Comparison of ENCODE assay signal across 27 mouse cellular contexts in the genomic region with DNA sequence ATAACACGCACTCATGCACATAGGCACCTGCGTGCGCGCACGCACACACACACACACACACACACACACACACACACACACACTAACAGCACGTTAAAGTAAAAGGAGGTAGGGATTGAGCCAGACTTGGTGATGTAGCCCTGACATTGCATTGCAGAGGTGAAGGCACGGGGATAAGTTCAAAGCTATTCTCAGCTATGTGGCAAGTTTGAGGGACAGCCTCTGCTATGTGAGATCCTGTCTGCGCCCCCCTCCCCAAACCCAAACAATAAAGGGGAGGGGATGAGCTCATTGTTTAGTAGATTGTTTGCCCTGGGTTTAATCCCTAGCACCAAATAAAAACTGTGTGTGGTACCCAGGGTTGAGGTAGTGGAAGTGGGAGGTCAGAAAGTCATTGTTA. TPM values are rescaled to one million over a fixed set of nuclear protein-coding genes. Genes with fewer than 3 reads are reported as not detected.
A peak's percentile ranks its signal among the peaks of the same experiment; 100 is the strongest.
DNase-seq lines count a peak whose midpoint lies in the region; ATAC-seq and TF ChIP-seq lines count a peak whose summit lies in the region.
"Had no signal": no experiment of that assay in that cellular context is flagged by ENCODE, and none has a peak within 500 bp of the region (broad histone marks: within the 10 kb centered on the region; RNA-seq: fewer than 3 reads in every experiment).

No protein-coding gene starts in this region.

- no peaks in the 10 kb centered on the region for H3K36me3 ChIP-seq in forebrain, embryonic 10.5 days (replicated peaks)
- no peaks in the 10 kb centered on the region for H3K36me3 ChIP-seq in forebrain, embryonic 11.5 days (ENCODE audit: control insufficient read depth, insufficient read depth, low read length)
- H3K36me3 ChIP-seq in heart, embryonic 13.5 days = no peaks in the 10 kb centered on the region
- no peaks in the 10 kb centered on the region for H3K36me3 ChIP-seq in heart, adult 2 months (ENCODE audit: control insufficient read depth, insufficient read depth, low read length)
- H3K36me3 ChIP-seq in hindbrain, embryonic 12.5 days = no peaks in the 10 kb centered on the region
- no peaks in the 10 kb centered on the region for H3K36me3 ChIP-seq in hindbrain, embryonic 11.5 days (ENCODE audit: control insufficient read depth, insufficient read depth, low read length)
- no peaks in the 10 kb centered on the region for H3K36me3 ChIP-seq in midbrain, embryonic 11.5 days (ENCODE audit: control insufficient read depth, insufficient read depth, low read length)
- H3K36me3 ChIP-seq in midbrain, postnatal 0 days (ENCODE audit: insufficient read depth, low read length) = no peaks in the 10 kb centered on the region
- H3K36me3 ChIP-seq: G1E; lung, embryonic 15.5 days; midbrain, embryonic 13.5 days; stomach, embryonic 15.5 days had no signal

- no peak overlapping the region for H3K9ac ChIP-seq in forebrain, embryonic 11.5 days (ENCODE audit: low read length)
- H3K9ac ChIP-seq in heart, embryonic 13.5 days = no peak overlapping the region
- no peak overlapping the region for H3K9ac ChIP-seq in heart, adult 2 months (ENCODE audit: low read depth, low read length)
- H3K9ac ChIP-seq in hindbrain, embryonic 12.5 days = no peak overlapping the region
- no peak overlapping the region for H3K9ac ChIP-seq in hindbrain, embryonic 11.5 days (ENCODE audit: low read depth, low read length)
- no peak overlapping the region for H3K9ac ChIP-seq in midbrain, embryonic 11.5 days (ENCODE audit: low read length)
- no peak overlapping the region for H3K9ac ChIP-seq in midbrain, postnatal 0 days (replicated peaks; ENCODE audit: low read length, poor library complexity, severe bottlenecking)
- H3K9ac ChIP-seq: liver, embryonic 14.5 days had no signal

- peak overlapping the region; percentile 44; the same call in 1 of the 2 replicates for H3K4me3 ChIP-seq in forebrain, embryonic 10.5 days
- H3K4me3 ChIP-seq in forebrain, embryonic 11.5 days (ENCODE audit: low read depth, low read length) = no peak overlapping the region
- H3K4me3 ChIP-seq in heart, embryonic 13.5 days = no peak overlapping the region
- H3K4me3 ChIP-seq in heart, adult 2 months = no peak overlapping the region
- H3K4me3 ChIP-seq in hindbrain, embryonic 12.5 days = no peak overlapping the region
- no peak overlapping the region for H3K4me3 ChIP-seq in hindbrain, embryonic 11.5 days (ENCODE audit: low read depth, low read length)
- H3K4me3 ChIP-seq in midbrain, embryonic 11.5 days (ENCODE audit: low read depth, low read length) = no peak overlapping the region
- H3K4me3 ChIP-seq in midbrain, postnatal 0 days (ENCODE audit: low read depth, low read length) = no peak overlapping the region
- H3K4me3 ChIP-seq: megakaryocyte, embryonic 14.5 days had no signal

- intact Hi-C loops in heart, adult 2 months (cut with DNase I) = no loop called here

- peak overlapping the region; percentile 84 for H3K27ac ChIP-seq in forebrain, embryonic 10.5 days
- H3K27ac ChIP-seq in forebrain, embryonic 11.5 days (ENCODE audit: low read depth, low read length) = no peak overlapping the region
- H3K27ac ChIP-seq in heart, embryonic 13.5 days (replicated peaks) = peak overlapping the region; percentile 82
- no peak overlapping the region for H3K27ac ChIP-seq in heart, adult 2 months
- 0 out of 2 replicates have a peak overlapping the region, but pooled peaks have one; percentile 12 for H3K27ac ChIP-seq in hindbrain, embryonic 12.5 days
- H3K27ac ChIP-seq in hindbrain, embryonic 11.5 days (ENCODE audit: low read depth, low read length) = no peak overlapping the region
- H3K27ac ChIP-seq in midbrain, embryonic 11.5 days (ENCODE audit: low read depth, low read length) = no peak overlapping the region
- H3K27ac ChIP-seq in midbrain, postnatal 0 days (ENCODE audit: low read depth, low read length) = no peak overlapping the region
- H3K27ac ChIP-seq: liver, embryonic 14.5 days had no signal

- H3K4me2 ChIP-seq in forebrain, embryonic 11.5 days (ENCODE audit: low read depth, low read length, severe bottlenecking) = no peak overlapping the region
- no peak overlapping the region for H3K4me2 ChIP-seq in heart, embryonic 13.5 days
- no peak overlapping the region for H3K4me2 ChIP-seq in hindbrain, embryonic 12.5 days (replicated peaks)
- no peak overlapping the region for H3K4me2 ChIP-seq in hindbrain, embryonic 11.5 days (replicated peaks; ENCODE audit: low read depth, low read length)
- no peak overlapping the region for H3K4me2 ChIP-seq in midbrain, embryonic 11.5 days
- H3K4me2 ChIP-seq in midbrain, postnatal 0 days (ENCODE audit: low read depth, low read length, poor library complexity, severe bottlenecking) = no peak overlapping the region

- WGBS in forebrain, embryonic 10.5 days = 76% methylated on average over 8 of the region's 8 CpGs
- 78% methylated on average over 8 of the region's 8 CpGs for WGBS in forebrain, embryonic 11.5 days
- WGBS in heart, embryonic 13.5 days = 80% methylated on average over 8 of the region's 8 CpGs
- WGBS in heart, adult 2 months = 89% methylated on average over 8 of the region's 8 CpGs
- 86% methylated on average over 8 of the region's 8 CpGs for WGBS in hindbrain, embryonic 12.5 days
- WGBS in hindbrain, embryonic 11.5 days = 84% methylated on average over 8 of the region's 8 CpGs
- WGBS in midbrain, embryonic 11.5 days = 75% methylated on average over 8 of the region's 8 CpGs
- 80% methylated on average over 8 of the region's 8 CpGs for WGBS in midbrain, postnatal 0 days

- TF ChIP-seq EP300 in heart, adult 2 months (IDR thresholded peaks at IDR 0.05; ENCODE audit: insufficient read depth, low read depth, low read length) = no peak

- H3K4me1 ChIP-seq in forebrain, embryonic 10.5 days = peaks cover 47% of the 10 kb centered on the region
- H3K4me1 ChIP-seq in forebrain, embryonic 11.5 days (replicated peaks; ENCODE audit: control insufficient read depth, insufficient read depth, low read length) = peaks cover 12% of the 10 kb centered on the region; the same call in 1 of the 2 replicates
- H3K4me1 ChIP-seq in heart, embryonic 13.5 days = peaks cover 37% of the 10 kb centered on the region
- H3K4me1 ChIP-seq in heart, adult 2 months (ENCODE audit: control insufficient read depth, insufficient read depth, low read length) = peaks cover 3% of the 10 kb centered on the region
- peaks cover 11% of the 10 kb centered on the region for H3K4me1 ChIP-seq in hindbrain, embryonic 12.5 days
- 0 out of 2 replicates have a peak, but pooled peaks cover 3% of the 10 kb centered on the region for H3K4me1 ChIP-seq in hindbrain, embryonic 11.5 days (replicated peaks; ENCODE audit: control insufficient read depth, insufficient read depth, low read length)
- peaks cover 3% of the 10 kb centered on the region; the same call in 1 of the 2 replicates for H3K4me1 ChIP-seq in midbrain, embryonic 11.5 days (ENCODE audit: control insufficient read depth, insufficient read depth, low read length)
- H3K4me1 ChIP-seq in midbrain, postnatal 0 days (ENCODE audit: insufficient read depth, low read length) = peaks cover 6% of the 10 kb centered on the region; the same call in 1 of the 2 replicates

- TF ChIP-seq CTCF in heart, adult 2 months (IDR thresholded peaks at IDR 0.05) = no peak
- no peak for TF ChIP-seq CTCF in midbrain, postnatal 0 days (IDR thresholded peaks at IDR 0.05)

- H3K79me2 ChIP-seq in heart, adult 2 months (replicated peaks; ENCODE audit: control insufficient read depth, insufficient read depth, low read length) = no peaks in the 10 kb centered on the region

- TF ChIP-seq POLR2A in heart, adult 2 months (IDR thresholded peaks at IDR 0.05; ENCODE audit: insufficient read depth, low read depth, low read length) = no peak

- H3K27me3 ChIP-seq in forebrain, embryonic 10.5 days (ENCODE audit: poor library complexity, severe bottlenecking) = peaks cover 34% of the 10 kb centered on the region
- H3K27me3 ChIP-seq in forebrain, embryonic 11.5 days (ENCODE audit: control insufficient read depth, insufficient read depth, low read length) = no peaks in the 10 kb centered on the region
- no peaks in the 10 kb centered on the region for H3K27me3 ChIP-seq in heart, embryonic 13.5 days (replicated peaks)
- no peaks in the 10 kb centered on the region for H3K27me3 ChIP-seq in heart, adult 2 months (ENCODE audit: control insufficient read depth, insufficient read depth, low read length)
- peaks cover 17% of the 10 kb centered on the region for H3K27me3 ChIP-seq in hindbrain, embryonic 12.5 days
- no peaks in the 10 kb centered on the region for H3K27me3 ChIP-seq in hindbrain, embryonic 11.5 days (ENCODE audit: control insufficient read depth, insufficient read depth, low read length)
- no peaks in the 10 kb centered on the region for H3K27me3 ChIP-seq in midbrain, embryonic 11.5 days (ENCODE audit: control insufficient read depth, insufficient read depth, low read length)
- H3K27me3 ChIP-seq in midbrain, postnatal 0 days (ENCODE audit: insufficient read depth, low read length) = no peaks in the 10 kb centered on the region
- H3K27me3 ChIP-seq: lung, embryonic 15.5 days; stomach, embryonic 15.5 days had no signal

- no peak for DNase-seq in forebrain, embryonic 10.5 days (ENCODE audit: extremely low spot score, low spot score)
- DNase-seq in forebrain, embryonic 11.5 days (ENCODE audit: low spot score) = no peak
- DNase-seq in heart, adult 2 months = no peak
- DNase-seq in hindbrain, embryonic 11.5 days (ENCODE audit: low spot score) = no peak
- peak; percentile 71 for DNase-seq in midbrain, embryonic 11.5 days (ENCODE audit: low spot score, missing footprints)
- no peak for DNase-seq in midbrain, postnatal 0 days (ENCODE audit: low spot score)
- DNase-seq: adrenal gland, adult 8-10 months; cerebellum, adult 2 months; gastrocnemius, postnatal 14 days; kidney, adult 8-10 months; layer of hippocampus, postnatal 36 days; left cerebral cortex, postnatal 4 days; liver; right cerebral cortex, postnatal 25 days; thymus, postnatal 14 days had no signal

- H3K9me3 ChIP-seq in forebrain, embryonic 10.5 days = no peaks in the 10 kb centered on the region
- no peaks in the 10 kb centered on the region for H3K9me3 ChIP-seq in forebrain, embryonic 11.5 days (ENCODE audit: control insufficient read depth, low read length)
- no peaks in the 10 kb centered on the region for H3K9me3 ChIP-seq in heart, embryonic 13.5 days
- no peaks in the 10 kb centered on the region for H3K9me3 ChIP-seq in hindbrain, embryonic 12.5 days (replicated peaks)
- no peaks in the 10 kb centered on the region for H3K9me3 ChIP-seq in hindbrain, embryonic 11.5 days (ENCODE audit: control insufficient read depth, low read length)
- H3K9me3 ChIP-seq in midbrain, embryonic 11.5 days (ENCODE audit: control insufficient read depth, low read length) = no peaks in the 10 kb centered on the region
- H3K9me3 ChIP-seq in midbrain, postnatal 0 days (ENCODE audit: low read length) = no peaks in the 10 kb centered on the region
- H3K9me3 ChIP-seq: G1E; lung, embryonic 15.5 days; megakaryocyte, embryonic 14.5 days; midbrain, embryonic 13.5 days; stomach, embryonic 15.5 days had no signal

- ATAC-seq in forebrain, embryonic 11.5 days (replicated peaks; ENCODE audit: low FRiP score) = no peak
- ATAC-seq in heart, embryonic 13.5 days (ENCODE audit: extremely low read depth, insufficient number of reproducible peaks, low FRiP score, low TSS enrichment) = no peak
- no peak for ATAC-seq in hindbrain, embryonic 12.5 days (ENCODE audit: low FRiP score)
- ATAC-seq in hindbrain, embryonic 11.5 days (ENCODE audit: low FRiP score) = no peak
- no peak for ATAC-seq in midbrain, embryonic 11.5 days (ENCODE audit: low FRiP score)
- no peak for ATAC-seq in midbrain, postnatal 0 days (ENCODE audit: low FRiP score)
- ATAC-seq: intestine, embryonic 16.5 days had no signal

RNA-seq across cellular contexts. Expression of a gene that starts 14.6 kb away (rescaled TPM):
- polyA plus RNA-seq in forebrain, embryonic 10.5 days (2016; fragmentation: Nextera tagmentation; extraction: Ambion mirVana) = 2.3 and 2.7 TPM in 2 replicates
- polyA plus RNA-seq in forebrain, embryonic 11.5 days (2014; fragmentation: Nextera tagmentation; extraction: Ambion mirVana) = 3.9 and 4.5 TPM in 2 replicates
- 3.1 and 4.3 TPM in 2 replicates for polyA plus RNA-seq in heart, embryonic 13.5 days (2015; fragmentation: Nextera tagmentation; extraction: Ambion mirVana)
- 1 to 10 TPM; 3.5 TPM for total RNA-seq in heart, adult 2 months (2021)
- 2.1 and 2.9 TPM in 2 replicates for polyA plus RNA-seq in heart, adult 2 months (2012; rRNA removed)
- 10.4 and 12.9 TPM in 2 replicates for polyA plus RNA-seq in hindbrain, embryonic 12.5 days (2016; fragmentation: Nextera tagmentation; extraction: Ambion mirVana)
- 5.5 and 5.7 TPM in 2 replicates for polyA plus RNA-seq in hindbrain, embryonic 11.5 days (2014; fragmentation: Nextera tagmentation; extraction: Ambion mirVana)
- polyA plus RNA-seq in midbrain, embryonic 11.5 days (2014; fragmentation: Nextera tagmentation; extraction: Ambion mirVana) = 3.4 and 5.1 TPM in 2 replicates
- total RNA-seq in midbrain, postnatal 0 days (2014; rRNA removed) = 38.4 and 40.6 TPM in 2 replicates
- 86.1 and 93.8 TPM in 2 replicates for polyA plus RNA-seq in midbrain, postnatal 0 days (2015; fragmentation: Nextera tagmentation; extraction: Ambion mirVana)
- total RNA-seq: G1E; granulocyte monocyte progenitor cell, adult 5-6 weeks; hematopoietic stem cell, adult 5-6 weeks had no signal
- polyA plus RNA-seq: G1E had no signal

RNA-seq across cellular contexts. Expression of a gene that starts 21.4 kb away (rescaled TPM):
- 143 and 145 TPM in 2 replicates for polyA plus RNA-seq in forebrain, embryonic 10.5 days (2016; fragmentation: Nextera tagmentation; extraction: Ambion mirVana)
- 126 and 132 TPM in 2 replicates for polyA plus RNA-seq in forebrain, embryonic 11.5 days (2014; fragmentation: Nextera tagmentation; extraction: Ambion mirVana)
- polyA plus RNA-seq in heart, embryonic 13.5 days (2015; fragmentation: Nextera tagmentation; extraction: Ambion mirVana) = 77.2 and 83.0 TPM in 2 replicates
- 10 to 100 TPM; 22.7 to 23.6 TPM for total RNA-seq in heart, adult 2 months (2021)
- polyA plus RNA-seq in heart, adult 2 months (2012; rRNA removed) = 14.2 and 17.2 TPM in 2 replicates
- 81.6 and 83.2 TPM in 2 replicates for polyA plus RNA-seq in hindbrain, embryonic 12.5 days (2016; fragmentation: Nextera tagmentation; extraction: Ambion mirVana)
- 97.7 and 98.6 TPM in 2 replicates for polyA plus RNA-seq in hindbrain, embryonic 11.5 days (2014; fragmentation: Nextera tagmentation; extraction: Ambion mirVana)
- 96.3 and 108 TPM in 2 replicates for polyA plus RNA-seq in midbrain, embryonic 11.5 days (2014; fragmentation: Nextera tagmentation; extraction: Ambion mirVana)
- 40.5 and 52.6 TPM in 2 replicates for total RNA-seq in midbrain, postnatal 0 days (2014; rRNA removed)
- 64.4 and 64.6 TPM in 2 replicates for polyA plus RNA-seq in midbrain, postnatal 0 days (2015; fragmentation: Nextera tagmentation; extraction: Ambion mirVana)

RNA-seq across cellular contexts. Expression of a gene that starts 21.4 kb away (rescaled TPM):
- 14.6 and 15.5 TPM in 2 replicates for polyA plus RNA-seq in forebrain, embryonic 10.5 days (2016; fragmentation: Nextera tagmentation; extraction: Ambion mirVana)
- 11.1 and 12.9 TPM in 2 replicates for polyA plus RNA-seq in forebrain, embryonic 11.5 days (2014; fragmentation: Nextera tagmentation; extraction: Ambion mirVana)
- 12.0 and 14.1 TPM in 2 replicates for polyA plus RNA-seq in heart, embryonic 13.5 days (2015; fragmentation: Nextera tagmentation; extraction: Ambion mirVana)
- total RNA-seq in heart, adult 2 months (2021) = 10 to 100 TPM; 28.5 to 31.0 TPM
- 31.8 and 53.1 TPM in 2 replicates for polyA plus RNA-seq in heart, adult 2 months (2012; rRNA removed)
- 23.2 and 25.1 TPM in 2 replicates for polyA plus RNA-seq in hindbrain, embryonic 12.5 days (2016; fragmentation: Nextera tagmentation; extraction: Ambion mirVana)
- 10.7 and 12.0 TPM in 2 replicates for polyA plus RNA-seq in hindbrain, embryonic 11.5 days (2014; fragmentation: Nextera tagmentation; extraction: Ambion mirVana)
- polyA plus RNA-seq in midbrain, embryonic 11.5 days (2014; fragmentation: Nextera tagmentation; extraction: Ambion mirVana) = 11.0 and 11.4 TPM in 2 replicates
- total RNA-seq in midbrain, postnatal 0 days (2014; rRNA removed) = 54.9 and 61.7 TPM in 2 replicates
- 24.8 and 26.0 TPM in 2 replicates for polyA plus RNA-seq in midbrain, postnatal 0 days (2015; fragmentation: Nextera tagmentation; extraction: Ambion mirVana)

RNA-seq across cellular contexts. Expression of a gene that starts 29.2 kb away (rescaled TPM):
- 0.12 and 0.16 TPM in 2 replicates for polyA plus RNA-seq in forebrain, embryonic 10.5 days (2016; fragmentation: Nextera tagmentation; extraction: Ambion mirVana)
- polyA plus RNA-seq in forebrain, embryonic 11.5 days (2014; fragmentation: Nextera tagmentation; extraction: Ambion mirVana) = 0.35 and 0.55 TPM in 2 replicates
- 0.52 and 0.55 TPM in 2 replicates for polyA plus RNA-seq in heart, embryonic 13.5 days (2015; fragmentation: Nextera tagmentation; extraction: Ambion mirVana)
- total RNA-seq in heart, adult 2 months (2021) = 1 to 10 TPM; 1.3 to 1.5 TPM
- 3.1 and 4.0 TPM in 2 replicates for polyA plus RNA-seq in heart, adult 2 months (2012; rRNA removed)
- polyA plus RNA-seq in hindbrain, embryonic 12.5 days (2016; fragmentation: Nextera tagmentation; extraction: Ambion mirVana) = 0.97 and 1.2 TPM in 2 replicates
- 0.29 and 0.39 TPM in 2 replicates for polyA plus RNA-seq in hindbrain, embryonic 11.5 days (2014; fragmentation: Nextera tagmentation; extraction: Ambion mirVana)
- polyA plus RNA-seq in midbrain, embryonic 11.5 days (2014; fragmentation: Nextera tagmentation; extraction: Ambion mirVana) = 0.30 and 0.32 TPM in 2 replicates
- 12.5 and 15.0 TPM in 2 replicates for total RNA-seq in midbrain, postnatal 0 days (2014; rRNA removed)
- 3.0 and 3.2 TPM in 2 replicates for polyA plus RNA-seq in midbrain, postnatal 0 days (2015; fragmentation: Nextera tagmentation; extraction: Ambion mirVana)
- total RNA-seq: hematopoietic stem cell, adult 5-6 weeks; neutrophil, adult 5-6 weeks had no signal

RNA-seq across cellular contexts. Expression of a gene that starts 30.1 kb away (rescaled TPM):
- polyA plus RNA-seq in forebrain, embryonic 10.5 days (2016; fragmentation: Nextera tagmentation; extraction: Ambion mirVana) = 3.5 and 4.8 TPM in 2 replicates
- polyA plus RNA-seq in forebrain, embryonic 11.5 days (2014; fragmentation: Nextera tagmentation; extraction: Ambion mirVana) = 7.9 and 9.1 TPM in 2 replicates
- 7.6 and 8.5 TPM in 2 replicates for polyA plus RNA-seq in heart, embryonic 13.5 days (2015; fragmentation: Nextera tagmentation; extraction: Ambion mirVana)
- total RNA-seq in heart, adult 2 months (2021) = 10 to 100 TPM; 14.3 to 28.1 TPM
- polyA plus RNA-seq in heart, adult 2 months (2012; rRNA removed) = 24.4 and 26.7 TPM in 2 replicates
- polyA plus RNA-seq in hindbrain, embryonic 12.5 days (2016; fragmentation: Nextera tagmentation; extraction: Ambion mirVana) = 14.3 and 15.4 TPM in 2 replicates
- polyA plus RNA-seq in hindbrain, embryonic 11.5 days (2014; fragmentation: Nextera tagmentation; extraction: Ambion mirVana) = 7.7 and 8.2 TPM in 2 replicates
- 5.8 and 7.2 TPM in 2 replicates for polyA plus RNA-seq in midbrain, embryonic 11.5 days (2014; fragmentation: Nextera tagmentation; extraction: Ambion mirVana)
- total RNA-seq in midbrain, postnatal 0 days (2014; rRNA removed) = 13.7 and 23.4 TPM in 2 replicates
- 5.8 and 6.2 TPM in 2 replicates for polyA plus RNA-seq in midbrain, postnatal 0 days (2015; fragmentation: Nextera tagmentation; extraction: Ambion mirVana)
- total RNA-seq: hematopoietic stem cell, adult 5-6 weeks had no signal

Comparison
In these comparisons a context has a peak if more than half of its experiments do, and no peak if none do; other contexts are left out.
1. H3K27ac ChIP-seq: peak in forebrain, embryonic 10.5 days (single experiment), heart, embryonic 13.5 days (single experiment) and hindbrain, embryonic 12.5 days (single experiment); none in forebrain, embryonic 11.5 days (single experiment), heart, adult 2 months (single experiment), hindbrain, embryonic 11.5 days (single experiment), midbrain, embryonic 11.5 days (single experiment) and midbrain, postnatal 0 days (single experiment).